Mouse (Mus musculus): ENCODE measurements around the gene Dpm3.

- TF ChIP-seq CTCF (IDR thresholded peaks at IDR 0.05; ENCODE audit: low read depth) (no peak), EP300 (IDR thresholded peaks at IDR 0.05; ENCODE audit: low read depth) (no peak)
Observed at GRCm38 (mm10) chr3:89291874-89292273, 32.7 kb downstream of the Dpm3 start.

Measured in liver, postnatal 0 days (tissue).